Mouse (Mus musculus): ENCODE measurements around the gene Tmem40. TPM values are rescaled to one million over a fixed set of nuclear protein-coding genes. Genes with fewer than 3 reads are reported as not detected.

Gene Tmem40
- total RNA-seq, 2 experiments from 2014 or later, result 1.2 to 1.5 TPM

GRCm38 (mm10) chr6:115770059-115770670 is 8.0 kb upstream of the Tmem40 start:
- no peak for DNase-seq (ENCODE audit: low spot score in 2 of 2)

- DNase-seq (ENCODE audit: low spot score in 2 of 2), result no peak
These were observed 6.0 kb upstream of the Tmem40 start for GRCm38 (mm10) chr6:115768207-115768606.

- DNase-seq (ENCODE audit: low spot score in 2 of 2), result no peak
These were observed 5.1 kb upstream of the Tmem40 start for GRCm38 (mm10) chr6:115767357-115767756.

- DNase-seq (ENCODE audit: low spot score in 2 of 2), result peak in 1 of 2 experiments; percentile 32
These were observed 2.0 kb upstream of the Tmem40 start for GRCm38 (mm10) chr6:115764179-115764578.

- no peak for DNase-seq (ENCODE audit: low spot score in 2 of 2)
These were observed 1.2 kb downstream of the Tmem40 start for GRCm38 (mm10) chr6:115760982-115761381.

GRCm38 (mm10) chr6:115760137-115760536 is 2.1 kb downstream of the Tmem40 start:
- no peak for DNase-seq (ENCODE audit: low spot score in 2 of 2)

- DNase-seq (ENCODE audit: low spot score in 2 of 2), result no peak
These were observed 2.7 kb downstream of the Tmem40 start for GRCm38 (mm10) chr6:115759461-115759860.

GRCm38 (mm10) chr6:115758981-115759435 is 3.2 kb downstream of the Tmem40 start:
- DNase-seq (ENCODE audit: low spot score in 2 of 2), result no peak

GRCm38 (mm10) chr6:115755536-115755935 is 6.7 kb downstream of the Tmem40 start:
- no peak for DNase-seq (ENCODE audit: low spot score in 2 of 2)

- DNase-seq (ENCODE audit: low spot score in 2 of 2), result no peak
These were observed 15.9 kb downstream of the Tmem40 start for GRCm38 (mm10) chr6:115746326-115746725.

GRCm38 (mm10) chr6:115743569-115743968 is 18.6 kb downstream of the Tmem40 start:
- no peak for DNase-seq (ENCODE audit: low spot score in 2 of 2)

- no peak for DNase-seq (ENCODE audit: low spot score in 2 of 2)
These were observed 23.2 kb downstream of the Tmem40 start for GRCm38 (mm10) chr6:115739056-115739455.

GRCm38 (mm10) chr6:115734909-115735308 is 27.3 kb downstream of the Tmem40 start:
- DNase-seq (ENCODE audit: low spot score in 2 of 2), result peak in 1 of 2 experiments; percentile 28

- DNase-seq (ENCODE audit: low spot score in 2 of 2), result no peak
These were observed 29.8 kb downstream of the Tmem40 start for GRCm38 (mm10) chr6:115732341-115732928.

- DNase-seq (ENCODE audit: low spot score in 2 of 2), result no peak
These were observed 31.5 kb downstream of the Tmem40 start for GRCm38 (mm10) chr6:115730560-115731342.

GRCm38 (mm10) chr6:115727570-115727969 is 34.6 kb downstream of the Tmem40 start:
- no peak for DNase-seq (ENCODE audit: low spot score in 2 of 2)

GRCm38 (mm10) chr6:115727108-115727507 is 35.1 kb downstream of the Tmem40 start:
- no peak for DNase-seq (ENCODE audit: low spot score in 2 of 2)

- no peak for DNase-seq (ENCODE audit: low spot score in 2 of 2)
These were observed 40.0 kb downstream of the Tmem40 start for GRCm38 (mm10) chr6:115722246-115722645.

GRCm38 (mm10) chr6:115717715-115718558 is 44.3 kb downstream of the Tmem40 start:
- DNase-seq (ENCODE audit: low spot score in 2 of 2), result no peak

- DNase-seq (ENCODE audit: low spot score in 2 of 2), result no peak
These were observed 45.0 kb downstream of the Tmem40 start for GRCm38 (mm10) chr6:115717101-115717652.

GRCm38 (mm10) chr6:115711261-115711660 is 50.9 kb downstream of the Tmem40 start:
- DNase-seq (ENCODE audit: low spot score in 2 of 2), result no peak

Measured in adrenal gland, postnatal 4 days (tissue).